Mouse (Mus musculus): ENCODE measurements at regions not wholly inside any gene's neighbourhood (a gene's known extent, or its start where the extent isn't known, plus 50 kb on each side); places are given as distances from the start of the nearest gene placed in this dataset.

- H3K4me2 ChIP-seq: no peak overlapping the region
- no peaks in the 10 kb centered on the region for H3K36me3 ChIP-seq
- H3K27ac ChIP-seq: no peak overlapping the region
- no peak overlapping the region for H3K4me3 ChIP-seq (replicated peaks)
- 76% methylated on average over 5 of the region's 5 CpGs for WGBS
- no peaks in the 10 kb centered on the region for H3K9me3 ChIP-seq (replicated peaks)
- no peak overlapping the region for H3K9ac ChIP-seq
- H3K27me3 ChIP-seq: no peaks in the 10 kb centered on the region
- no peak for ATAC-seq (replicated peaks; ENCODE audit: low FRiP score)
- peaks cover 25% of the 10 kb centered on the region for H3K4me1 ChIP-seq
These were observed 56.0 kb upstream of the Ppp2r5a start for GRCm38 (mm10) chr1:191459066-191459465.

GRCm38 (mm10) chr1:191458292-191458691 is 55.2 kb upstream of the Ppp2r5a start:
- H3K9ac ChIP-seq: no peak overlapping the region
- ATAC-seq (replicated peaks; ENCODE audit: low FRiP score): no peak
- no peak overlapping the region for H3K27ac ChIP-seq
- H3K9me3 ChIP-seq (replicated peaks): no peaks in the 10 kb centered on the region
- H3K4me1 ChIP-seq: peaks cover 31% of the 10 kb centered on the region
- 75% methylated on average over 2 of the region's 2 CpGs for WGBS
- H3K4me2 ChIP-seq: no peak overlapping the region
- no peak overlapping the region for H3K4me3 ChIP-seq (replicated peaks)
- no peaks in the 10 kb centered on the region for H3K36me3 ChIP-seq
- H3K27me3 ChIP-seq: no peaks in the 10 kb centered on the region

GRCm38 (mm10) chr1:191457103-191457502 is 54.0 kb upstream of the Ppp2r5a start:
- no peak overlapping the region for H3K27ac ChIP-seq
- peaks cover 23% of the 10 kb centered on the region for H3K4me1 ChIP-seq
- H3K9me3 ChIP-seq (replicated peaks): no peaks in the 10 kb centered on the region
- ATAC-seq (replicated peaks; ENCODE audit: low FRiP score): no peak
- 38% methylated on average over 4 of the region's 4 CpGs for WGBS
- no peaks in the 10 kb centered on the region for H3K27me3 ChIP-seq
- H3K9ac ChIP-seq: no peak overlapping the region
- no peak overlapping the region for H3K4me2 ChIP-seq
- no peaks in the 10 kb centered on the region for H3K36me3 ChIP-seq
- H3K4me3 ChIP-seq (replicated peaks): no peak overlapping the region

- Histone ChIP-seq H3K4me3 (replicated peaks) (no peak overlapping the region), H3K27ac (no peak overlapping the region), H3K36me3 (no peaks in the 10 kb centered on the region), H3K9me3 (replicated peaks) (no peaks in the 10 kb centered on the region), H3K9ac (no peak overlapping the region), H3K4me2 (no peak overlapping the region), H3K27me3 (no peaks in the 10 kb centered on the region), H3K4me1 (peaks cover 13% of the 10 kb centered on the region)
- 28% methylated on average over 3 of the region's 3 CpGs for WGBS
- no peak for ATAC-seq (replicated peaks; ENCODE audit: low FRiP score)
These were observed 51.5 kb upstream of the Ppp2r5a start for GRCm38 (mm10) chr1:191454604-191455003.

- Histone ChIP-seq H3K4me2 (no peak overlapping the region), H3K9me3 (replicated peaks) (no peaks in the 10 kb centered on the region), H3K9ac (no peak overlapping the region), H3K4me1 (peaks cover 13% of the 10 kb centered on the region), H3K27me3 (no peaks in the 10 kb centered on the region), H3K27ac (no peak overlapping the region), H3K4me3 (replicated peaks) (no peak overlapping the region), H3K36me3 (no peaks in the 10 kb centered on the region)
- WGBS: 41% methylated on average over 3 of the region's 3 CpGs
- ATAC-seq (replicated peaks; ENCODE audit: low FRiP score): 0 out of 2 replicates have a peak, but pooled peaks have one; percentile 31
These were observed 50.5 kb upstream of the Ppp2r5a start for GRCm38 (mm10) chr1:191453589-191453988.

Data from kidney, embryonic 15.5 days (tissue).